Mouse (Mus musculus) stomach, postnatal 0 days (tissue): ENCODE data around the gene Padi1. TPM values are rescaled to one million over a fixed set of nuclear protein-coding genes. Genes with fewer than 3 reads are reported as not detected.
A peak's percentile ranks its signal among the peaks of the same experiment; 100 is the strongest.

Experiments
- ATAC-seq: fragments of 200-750 bp; cut with Nextera tagmentation; 2 replicates; pipeline ENCODE4 v1.8.0; 2017; ENCODE audit not compliant: low FRiP score, low TSS enrichment
- DNase-seq: peaks from one replicate; pipeline ENCODE4 v3.0.0-alpha.2; 2016; ENCODE audit warnings: low spot score
- H3K27ac ChIP-seq: fragments of 300-500 bp; sonication (generic); replicated peaks from 2 replicates; pipeline ENCODE4 v1.5.1; 2014; ENCODE audit warnings: mild to moderate bottlenecking, control low read depth
- H3K27me3 ChIP-seq: fragments of 300-500 bp; sonication (generic); 2 replicates; pipeline ENCODE4 v1.6.1; 2014; ENCODE audit warnings: low read length; ENCODE audit not compliant: control insufficient read depth, insufficient read depth
- H3K36me3 ChIP-seq: fragments of 300-500 bp; sonication (generic); 2 replicates; pipeline ENCODE4 v1.6.1; 2014; ENCODE audit warnings: low read length, mixed read lengths; ENCODE audit not compliant: control insufficient read depth, insufficient read depth
- H3K4me1 ChIP-seq: fragments of 300-500 bp; sonication (generic); replicated peaks from 2 replicates; pipeline ENCODE4 v1.6.1; 2014; ENCODE audit warnings: antibody characterized with exemption; ENCODE audit not compliant: control insufficient read depth, insufficient read depth
- H3K4me2 ChIP-seq: fragments of 300-500 bp; sonication (generic); replicated peaks from 2 replicates; pipeline ENCODE4 v1.6.1; 2014; ENCODE audit warnings: low read depth, mild to moderate bottlenecking, control low read depth, moderate library complexity
- H3K4me3 ChIP-seq: fragments of 300-500 bp; sonication (generic); 2 replicates; pipeline ENCODE4 v1.5.1; 2014; ENCODE audit warnings: low read depth, low read length, control low read depth
- H3K9ac ChIP-seq: fragments of 300-500 bp; sonication (generic); 2 replicates; pipeline ENCODE4 v1.6.1; 2014; ENCODE audit warnings: mild to moderate bottlenecking, low read length, control low read depth, mixed read lengths
- H3K9me3 ChIP-seq: fragments of 300-500 bp; sonication (generic); 2 replicates; pipeline ENCODE4 v1.6.1; 2016; ENCODE audit warnings: low read length; ENCODE audit not compliant: control insufficient read depth
- CTCF ChIP-seq: IDR thresholded peaks from 2 replicates; pipeline ENCODE4 v1.5.1; 2016; ENCODE audit warnings: antibody characterized with exemption, low read depth, mild to moderate bottlenecking, moderate library complexity
- EP300 ChIP-seq: optimal IDR thresholded peaks from 2 replicates; pipeline ENCODE3; 2016; ENCODE audit warnings: antibody characterized with exemption
- WGBS: fragments of 180-500 bp; shearing (Covaris S2); extraction: QIAGEN DNeasy Blood & Tissue Kit; methylation state at CpG from one replicate; pipeline ENCODE4 v1.1.7; 2014; 5-methylcytosine and 5-hydroxymethylcytosine counted together
- polyA plus RNA-seq: library from polyadenylated mRNA; unstranded; fragments of >200 nt; fragmentation: Nextera tagmentation; extraction: Ambion mirVana; gene quantifications from 2 replicates; pipeline ENCODE4 v1.2.1, GENCODE M21; 2015

Gene Padi1
- polyA plus RNA-seq, 1 experiment from 2014 or later: 1.3 TPM

- no peak for DNase-seq
- Histone ChIP-seq H3K27ac (no peak overlapping the region), H3K36me3 (no peaks in the 10 kb centered on the region), H3K9ac (no peak overlapping the region), H3K4me1 (no peaks in the 10 kb centered on the region), H3K4me2 (no peak overlapping the region), H3K4me3 (no peak overlapping the region), H3K27me3 (no peaks in the 10 kb centered on the region), H3K9me3 (no peaks in the 10 kb centered on the region)
- TF ChIP-seq EP300 (no peak), CTCF (no peak)
- ATAC-seq: no peak
- 83% methylated on average over 7 of the region's 7 CpGs for WGBS
Observed at GRCm38 (mm10) chr4:140792584-140792983, 53.0 kb downstream of the Padi1 start.

GRCm38 (mm10) chr4:140791071-140791470 is 54.5 kb downstream of the Padi1 start:
- Histone ChIP-seq H3K9me3 (no peaks in the 10 kb centered on the region), H3K9ac (no peak overlapping the region), H3K27ac (no peak overlapping the region), H3K4me2 (no peak overlapping the region), H3K36me3 (no peaks in the 10 kb centered on the region), H3K4me1 (no peaks in the 10 kb centered on the region), H3K4me3 (no peak overlapping the region), H3K27me3 (no peaks in the 10 kb centered on the region)
- ATAC-seq: no peak
- TF ChIP-seq EP300: no peak
- no peak for TF ChIP-seq CTCF
- no peak for DNase-seq
- WGBS: 78% methylated on average over 16 of the region's 16 CpGs

DNA sequence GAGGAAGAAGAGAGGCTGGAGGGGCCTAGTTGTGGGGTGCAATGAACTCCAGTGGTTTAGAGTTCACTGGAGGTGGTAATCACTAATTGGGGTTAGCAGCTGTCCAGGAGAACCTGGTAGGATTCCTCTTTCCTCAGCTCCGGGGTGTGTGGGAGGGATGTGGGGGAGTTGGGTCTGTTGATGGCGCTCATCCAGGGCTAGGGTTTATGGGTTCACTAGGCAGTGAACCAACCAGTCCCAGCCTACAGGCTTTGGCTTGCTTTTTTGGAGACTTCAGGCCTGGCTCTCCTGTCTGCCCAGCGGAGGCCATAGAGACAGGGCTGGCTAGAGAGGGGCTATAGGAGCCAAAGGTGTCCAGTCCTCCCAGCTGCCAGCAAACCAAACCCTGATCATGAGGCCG is 55.6 kb downstream of the Padi1 start:
- DNase-seq (no peak), ATAC-seq (no peak)
- no peak overlapping the region for H3K27ac ChIP-seq
- no peaks in the 10 kb centered on the region for H3K27me3 ChIP-seq
- TF ChIP-seq EP300: no peak
- no peak for TF ChIP-seq CTCF
- H3K4me1 ChIP-seq: no peaks in the 10 kb centered on the region
- no peak overlapping the region for H3K4me3 ChIP-seq
- no peaks in the 10 kb centered on the region for H3K9me3 ChIP-seq
- no peak overlapping the region for H3K9ac ChIP-seq
- H3K36me3 ChIP-seq: no peaks in the 10 kb centered on the region
- no peak overlapping the region for H3K4me2 ChIP-seq
- 79% methylated on average over 4 of the region's 4 CpGs for WGBS

DNA sequence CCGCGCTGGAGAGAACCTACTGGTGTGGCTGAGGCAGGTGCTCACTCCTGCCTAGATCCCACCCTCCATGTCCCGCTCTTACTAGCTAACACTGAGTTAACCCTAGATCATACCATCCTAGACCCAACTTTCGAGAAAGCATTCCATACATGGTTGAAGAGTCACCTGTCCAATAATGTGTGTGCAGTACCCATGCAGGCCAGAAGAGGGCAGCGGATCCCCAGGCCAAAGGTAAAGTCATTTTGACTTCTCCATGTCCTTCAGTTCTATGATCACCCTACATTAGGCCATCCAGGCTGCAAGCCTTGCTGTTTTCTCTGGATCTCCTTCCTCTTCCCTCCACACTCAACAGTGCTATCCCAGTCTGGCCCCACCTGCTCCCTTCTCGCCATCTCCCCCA is 56.6 kb downstream of the Padi1 start:
- H3K4me2 ChIP-seq: no peak overlapping the region
- WGBS: 44% methylated on average over 6 of the region's 6 CpGs
- peak; percentile 73 for DNase-seq
- no peaks in the 10 kb centered on the region for H3K4me1 ChIP-seq
- no peak overlapping the region for H3K27ac ChIP-seq
- ATAC-seq: 0 out of 2 replicates have a peak, but pooled peaks have one; percentile 15
- no peaks in the 10 kb centered on the region for H3K27me3 ChIP-seq
- TF ChIP-seq EP300 (no peak), CTCF (peak; percentile 94)
- H3K9ac ChIP-seq: no peak overlapping the region
- H3K4me3 ChIP-seq: no peak overlapping the region
- H3K9me3 ChIP-seq: no peaks in the 10 kb centered on the region
- H3K36me3 ChIP-seq: no peaks in the 10 kb centered on the region

GRCm38 (mm10) chr4:140788264-140788663 is 57.3 kb downstream of the Padi1 start:
- Histone ChIP-seq H3K4me2 (no peak overlapping the region), H3K36me3 (no peaks in the 10 kb centered on the region), H3K9me3 (no peaks in the 10 kb centered on the region), H3K4me3 (no peak overlapping the region), H3K9ac (no peak overlapping the region), H3K4me1 (no peaks in the 10 kb centered on the region), H3K27ac (no peak overlapping the region), H3K27me3 (no peaks in the 10 kb centered on the region)
- no peak for TF ChIP-seq EP300
- no peak for TF ChIP-seq CTCF
- ATAC-seq: no peak
- WGBS: 73% methylated on average over 6 of the region's 6 CpGs
- DNase-seq: no peak

DNA sequence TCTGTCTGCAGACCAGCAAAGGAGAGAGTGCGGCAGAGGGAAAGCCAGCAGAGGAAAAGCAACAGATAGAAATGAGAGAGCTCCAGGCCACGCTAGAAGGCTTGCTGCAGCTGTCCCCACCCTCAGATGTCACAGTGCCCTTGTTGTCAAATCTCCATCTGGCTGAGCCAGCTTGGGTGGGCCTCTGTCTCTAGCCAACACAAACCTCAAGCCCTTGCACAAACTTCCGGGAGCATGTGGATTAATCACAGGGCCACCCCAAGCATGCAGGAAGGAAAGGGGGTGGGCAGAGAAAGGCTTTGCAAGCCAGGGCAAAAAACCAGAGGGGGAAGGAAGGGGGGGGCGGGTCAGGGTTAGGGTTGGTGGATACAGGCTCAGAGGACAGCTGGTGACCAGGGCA is 58.2 kb downstream of the Padi1 start:
- Histone ChIP-seq H3K27me3 (no peaks in the 10 kb centered on the region), H3K4me1 (no peaks in the 10 kb centered on the region), H3K9me3 (no peaks in the 10 kb centered on the region), H3K36me3 (no peaks in the 10 kb centered on the region), H3K27ac (no peak overlapping the region), H3K9ac (no peak overlapping the region), H3K4me2 (no peak overlapping the region), H3K4me3 (no peak overlapping the region)
- no peak for ATAC-seq
- TF ChIP-seq EP300 (no peak), CTCF (no peak)
- DNase-seq: no peak
- 53% methylated on average over 4 of the region's 4 CpGs for WGBS
